In genomic region chr5:130810314-130810713, GRCm38 (mm10) we compare ENCODE assay signal across 5 mouse cellular contexts.
"Had no signal": no experiment of that assay in that cellular context is flagged by ENCODE, and none has a peak within 500 bp of the region (broad histone marks: within the 10 kb centered on the region; RNA-seq: fewer than 3 reads in every experiment).

No protein-coding gene starts in this region.

- ATAC-seq: midbrain, embryonic 15.5 days had no signal

- DNase-seq: kidney, postnatal 4 days; lung, adult 18-20 months; lung, postnatal 36 days; thymus, postnatal 4 days had no signal
